Mouse (Mus musculus): Measurements from ENCODE around the gene Mfsd4a. TPM values are rescaled to one million over a fixed set of nuclear protein-coding genes. Genes with fewer than 3 reads are reported as not detected.
A peak's percentile ranks its signal among the peaks of the same experiment; 100 is the strongest.

Mfsd4a gene
- total RNA-seq, 2 experiments from 2014 or later: 0.51 TPM; not detected in 1

- no peak for ATAC-seq (ENCODE audit: poor library complexity, severe bottlenecking)
Observed at GRCm38 (mm10) chr1:132069436-132069835, 1.6 kb upstream of the Mfsd4a start.

DNA sequence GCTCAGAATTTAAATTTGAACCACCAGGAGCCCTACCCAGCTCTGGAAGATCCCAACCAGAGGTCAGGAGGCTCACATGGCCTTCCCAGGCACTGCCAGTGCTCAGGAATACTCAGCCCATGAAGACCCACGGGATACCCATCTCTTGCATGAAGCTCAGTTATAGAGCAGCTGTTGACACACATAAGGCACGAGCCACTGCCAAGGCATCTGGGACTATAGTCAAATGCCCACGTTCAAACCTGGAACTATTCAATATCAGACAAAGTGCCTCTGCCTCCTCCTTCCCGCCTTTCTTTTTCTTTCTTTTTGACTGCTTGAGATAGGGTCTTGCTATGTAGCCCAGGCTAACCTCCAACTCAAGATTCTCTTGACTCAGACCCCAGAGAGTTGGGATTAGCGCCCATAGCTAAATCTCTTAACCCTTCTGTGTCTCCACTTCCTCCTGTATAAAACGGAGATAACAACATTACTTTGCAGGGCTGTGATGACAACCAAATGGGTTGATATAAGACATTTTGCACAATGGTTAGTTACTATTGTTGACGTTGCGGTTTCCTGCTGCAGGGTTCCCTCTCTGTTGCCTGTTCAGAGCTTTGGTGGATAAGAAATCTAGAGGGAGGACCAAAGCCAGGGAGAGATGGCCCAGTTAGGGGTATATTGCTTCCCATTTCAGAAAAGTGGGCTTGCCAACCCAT is 2.2 kb downstream of the Mfsd4a start:
- ATAC-seq (ENCODE audit: poor library complexity, severe bottlenecking): no peak

DNA sequence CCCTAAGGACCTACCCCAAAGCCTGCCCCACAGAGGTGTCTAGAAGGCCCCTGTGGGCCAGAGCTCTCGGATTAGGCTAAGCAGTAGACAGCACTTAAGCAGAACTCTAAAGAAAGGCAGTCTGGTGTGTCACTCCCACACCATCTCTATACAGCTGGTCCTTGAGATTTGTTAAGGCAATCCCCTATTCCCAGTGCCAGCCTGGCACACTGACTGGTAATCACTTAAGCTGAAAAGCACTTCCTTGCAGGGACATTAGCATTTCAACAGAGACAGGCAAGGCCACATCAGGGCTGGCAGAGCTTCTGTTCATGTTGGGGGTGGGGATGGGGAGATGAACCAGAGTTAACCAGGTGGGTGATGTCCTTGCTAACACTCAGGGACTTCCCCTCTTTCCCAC is 2.9 kb downstream of the Mfsd4a start:
- ATAC-seq (ENCODE audit: poor library complexity, severe bottlenecking): no peak

DNA sequence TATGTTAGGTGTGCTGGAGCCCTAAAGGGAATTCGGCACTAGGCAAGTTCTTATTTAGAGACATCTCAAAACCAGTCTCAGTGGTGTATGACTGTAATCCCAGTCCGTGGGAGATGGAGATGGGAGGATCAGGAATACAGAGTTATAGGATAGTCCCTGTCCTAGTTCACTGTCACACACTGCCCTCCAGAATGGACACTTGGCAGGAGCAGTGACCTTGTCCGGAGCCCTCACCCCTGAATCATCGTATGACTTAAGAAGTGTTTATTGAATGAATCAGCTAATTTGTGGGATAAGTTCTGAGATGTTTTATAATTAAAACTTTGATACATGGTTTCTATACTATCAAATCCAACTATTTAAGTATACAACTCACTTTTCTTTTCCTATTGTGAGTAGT is 4.8 kb downstream of the Mfsd4a start:
- ATAC-seq (ENCODE audit: poor library complexity, severe bottlenecking): no peak

GRCm38 (mm10) chr1:132061750-132062541 is 5.9 kb downstream of the Mfsd4a start:
- no peak for ATAC-seq (ENCODE audit: poor library complexity, severe bottlenecking)

DNA sequence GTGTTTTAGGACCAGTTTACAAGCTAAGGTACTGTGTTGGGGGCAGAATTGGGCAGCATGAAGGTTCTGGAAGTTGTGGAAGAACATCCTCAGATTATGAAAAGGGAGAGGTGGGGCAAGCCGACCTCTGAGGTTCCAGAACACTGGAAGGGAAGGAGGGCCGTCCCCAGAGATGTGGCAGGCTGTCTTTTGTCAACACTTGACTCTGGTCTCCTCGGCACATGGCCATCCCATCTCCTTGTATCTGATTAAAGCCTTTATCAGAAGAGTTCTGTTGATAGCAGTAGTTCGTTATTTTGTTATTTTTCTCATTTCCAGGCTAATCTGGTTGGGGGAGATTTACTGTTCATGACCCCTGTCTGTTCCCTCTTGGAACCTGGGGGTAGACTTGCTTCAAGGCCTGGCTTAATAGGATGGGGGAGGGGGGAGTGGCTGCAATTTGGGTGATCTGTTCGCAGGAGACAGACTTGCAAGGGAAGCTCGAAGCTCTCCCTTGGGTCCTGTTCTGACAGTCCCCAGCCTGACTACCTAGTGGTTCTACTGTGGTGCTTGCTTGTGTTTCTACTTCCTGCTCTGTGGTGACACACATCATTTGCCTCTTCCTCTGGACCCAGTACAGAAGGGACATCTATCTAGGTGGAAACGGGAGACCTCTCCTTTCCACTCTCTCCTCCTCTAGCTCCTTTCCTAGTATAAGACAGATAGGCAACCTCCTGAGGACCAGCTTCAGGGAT is 7.7 kb downstream of the Mfsd4a start:
- ATAC-seq (ENCODE audit: poor library complexity, severe bottlenecking): no peak

DNA sequence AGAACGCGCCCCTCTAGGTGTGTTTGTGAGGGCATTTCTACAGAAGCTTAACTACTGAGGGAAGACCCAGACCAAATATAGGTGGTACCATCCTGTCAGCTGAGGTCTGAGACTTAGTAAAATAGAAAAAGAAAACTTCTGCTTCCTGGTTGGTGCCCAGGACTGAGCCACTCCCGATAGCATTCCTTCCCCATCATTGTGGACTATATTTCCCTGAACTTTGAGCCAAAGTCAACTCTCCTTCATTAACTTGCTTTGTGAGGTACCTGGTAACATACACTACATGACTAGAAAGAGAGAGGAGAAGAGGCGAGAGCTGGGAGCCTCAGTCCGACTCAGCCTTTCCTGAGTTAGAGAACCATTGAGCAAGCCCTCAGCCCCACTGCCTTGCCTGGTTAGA is 9.3 kb downstream of the Mfsd4a start:
- no peak for ATAC-seq (ENCODE audit: poor library complexity, severe bottlenecking)

DNA sequence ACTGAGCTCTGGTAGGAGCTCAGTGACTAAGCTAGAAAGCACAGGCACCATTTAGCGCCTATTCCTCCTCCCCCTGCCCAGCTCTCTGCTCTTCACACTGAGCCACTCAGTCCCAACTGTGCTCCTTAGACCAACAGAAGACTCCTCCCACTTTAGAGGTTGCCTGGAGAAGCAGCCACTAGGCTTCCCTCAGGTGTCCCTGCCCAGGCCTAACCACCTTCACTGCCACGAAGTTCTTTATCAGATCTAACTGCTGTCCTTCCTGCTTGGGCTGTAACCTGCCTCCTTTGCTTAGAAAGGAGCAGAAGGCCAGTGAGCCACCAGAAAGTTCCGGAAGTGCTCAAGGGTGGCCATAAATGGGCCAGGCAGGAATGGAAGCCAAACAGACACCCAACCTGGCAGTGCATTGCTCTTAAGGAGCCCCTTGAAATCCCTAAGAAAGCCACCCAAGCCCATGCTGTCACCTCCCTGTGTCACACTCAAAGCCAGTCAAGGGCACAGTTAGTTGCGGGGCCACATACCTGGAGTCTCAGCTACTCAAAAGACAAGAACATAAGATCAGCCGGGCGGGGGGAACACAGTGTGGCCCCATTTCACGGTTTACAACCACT is 12.7 kb downstream of the Mfsd4a start:
- ATAC-seq (ENCODE audit: poor library complexity, severe bottlenecking): no peak

DNA sequence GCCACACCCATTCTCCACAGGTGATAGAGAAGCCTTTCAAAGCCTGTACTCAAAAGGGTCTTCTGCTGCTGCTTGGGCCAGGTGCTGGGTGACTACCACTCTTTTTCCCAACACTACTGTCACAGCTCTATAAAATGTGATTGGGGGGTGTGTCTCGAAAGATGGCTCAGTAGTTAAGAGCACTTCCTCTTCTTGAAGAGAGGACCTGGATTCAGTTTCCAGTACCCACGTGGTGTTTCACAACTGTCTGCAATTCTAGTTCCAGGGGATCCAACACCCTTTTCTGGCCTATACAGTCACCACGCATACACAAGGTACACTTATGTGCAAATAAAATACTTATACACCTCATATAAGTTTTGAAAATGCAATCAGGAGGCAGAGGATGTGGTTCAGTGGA is 13.5 kb downstream of the Mfsd4a start:
- ATAC-seq (ENCODE audit: poor library complexity, severe bottlenecking): peak; percentile 82

GRCm38 (mm10) chr1:132051746-132052145 is 16.1 kb downstream of the Mfsd4a start:
- no peak for ATAC-seq (ENCODE audit: poor library complexity, severe bottlenecking)

- peak; percentile 80 for ATAC-seq (ENCODE audit: poor library complexity, severe bottlenecking)
Observed at GRCm38 (mm10) chr1:132046143-132046735, 21.6 kb downstream of the Mfsd4a start.

GRCm38 (mm10) chr1:132043759-132044158 is 24.1 kb downstream of the Mfsd4a start:
- no peak for ATAC-seq (ENCODE audit: poor library complexity, severe bottlenecking)

DNA sequence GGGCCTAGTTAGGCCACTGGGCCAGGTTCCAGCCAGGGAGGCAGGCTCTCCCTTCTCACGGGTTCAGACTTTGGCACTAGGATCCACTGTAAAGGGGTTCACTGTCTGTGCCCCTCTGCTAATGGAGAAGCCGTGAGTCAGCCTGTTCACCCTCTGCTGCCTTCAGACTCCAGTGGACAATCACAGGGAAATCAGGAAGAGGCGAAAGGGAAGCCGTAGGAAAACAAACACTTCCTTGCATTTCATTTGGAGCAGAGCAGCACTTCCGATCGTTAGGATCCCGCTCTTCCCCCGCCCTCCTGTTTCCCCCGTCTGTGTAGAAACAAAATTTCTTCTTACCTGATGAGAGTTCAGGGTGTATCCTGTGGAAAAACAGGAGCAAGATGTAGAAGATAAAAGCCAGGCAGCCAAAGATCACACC is 27.7 kb downstream of the Mfsd4a start:
- no peak for ATAC-seq (ENCODE audit: poor library complexity, severe bottlenecking)

- ATAC-seq (ENCODE audit: poor library complexity, severe bottlenecking): no peak
Observed at GRCm38 (mm10) chr1:132038753-132039152, 29.1 kb downstream of the Mfsd4a start.

GRCm38 (mm10) chr1:132037746-132038145 is 30.1 kb downstream of the Mfsd4a start:
- no peak for ATAC-seq (ENCODE audit: poor library complexity, severe bottlenecking)

DNA sequence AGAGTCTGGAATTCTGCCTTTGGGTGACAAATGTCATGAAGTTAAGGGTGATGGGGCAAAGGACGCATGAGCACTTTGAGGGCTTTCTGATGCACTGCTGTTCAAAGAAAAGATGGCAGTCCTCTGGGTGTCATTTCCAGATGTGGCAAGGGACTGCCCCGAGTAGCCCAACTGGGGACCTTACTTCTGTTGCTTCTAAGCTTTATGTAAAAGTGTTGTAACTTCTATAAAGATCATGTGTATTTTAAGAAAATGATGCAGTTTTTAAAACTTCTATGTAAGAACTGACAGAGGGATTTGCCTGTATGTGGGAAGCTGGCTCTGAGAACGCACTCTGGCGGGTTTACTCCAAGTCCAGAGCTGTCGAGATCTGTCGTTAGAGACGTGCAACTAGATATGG is 35.7 kb downstream of the Mfsd4a start:
- ATAC-seq (ENCODE audit: poor library complexity, severe bottlenecking): no peak

GRCm38 (mm10) chr1:132030574-132030973 is 37.3 kb downstream of the Mfsd4a start:
- ATAC-seq (ENCODE audit: poor library complexity, severe bottlenecking): no peak

DNA sequence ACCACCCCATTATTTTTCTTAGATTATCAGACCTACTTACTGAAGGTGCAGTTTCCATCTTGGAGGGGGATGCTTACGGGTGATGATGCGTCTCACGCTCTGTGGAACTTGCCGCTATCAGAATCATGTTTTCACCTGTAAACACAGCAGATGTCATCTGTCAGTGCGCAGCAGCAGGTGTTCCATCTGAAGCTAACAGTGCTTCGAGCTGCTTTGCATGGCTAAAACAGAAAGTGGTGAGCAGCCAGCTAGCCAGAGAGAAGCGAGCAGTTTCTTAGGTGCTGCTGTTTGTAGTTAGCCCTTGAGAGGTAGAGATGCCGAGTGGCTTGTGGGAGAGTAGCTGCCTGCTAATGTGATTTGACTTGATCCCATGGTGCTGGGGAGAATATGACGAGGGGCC is 39.4 kb downstream of the Mfsd4a start:
- no peak for ATAC-seq (ENCODE audit: poor library complexity, severe bottlenecking)

DNA sequence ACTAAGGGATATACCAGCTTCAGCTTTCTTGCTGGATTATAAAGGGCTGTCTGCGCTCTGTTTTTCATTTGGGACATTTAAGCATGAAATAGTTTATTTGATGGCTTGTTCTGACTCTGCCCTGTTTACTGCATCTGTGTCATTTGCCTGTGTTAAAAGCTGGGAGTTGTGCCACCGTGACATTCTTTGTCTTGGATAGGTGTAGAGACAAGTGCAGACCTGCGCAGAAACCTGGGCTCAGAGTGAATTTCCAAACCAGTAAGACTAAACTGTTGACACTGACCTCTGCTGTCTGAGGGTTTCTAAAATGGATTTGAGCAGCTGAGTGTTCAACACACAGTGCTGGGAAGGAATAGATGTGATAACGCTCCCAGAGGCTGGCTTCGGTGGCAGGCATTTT is 39.9 kb downstream of the Mfsd4a start:
- no peak for ATAC-seq (ENCODE audit: poor library complexity, severe bottlenecking)

DNA sequence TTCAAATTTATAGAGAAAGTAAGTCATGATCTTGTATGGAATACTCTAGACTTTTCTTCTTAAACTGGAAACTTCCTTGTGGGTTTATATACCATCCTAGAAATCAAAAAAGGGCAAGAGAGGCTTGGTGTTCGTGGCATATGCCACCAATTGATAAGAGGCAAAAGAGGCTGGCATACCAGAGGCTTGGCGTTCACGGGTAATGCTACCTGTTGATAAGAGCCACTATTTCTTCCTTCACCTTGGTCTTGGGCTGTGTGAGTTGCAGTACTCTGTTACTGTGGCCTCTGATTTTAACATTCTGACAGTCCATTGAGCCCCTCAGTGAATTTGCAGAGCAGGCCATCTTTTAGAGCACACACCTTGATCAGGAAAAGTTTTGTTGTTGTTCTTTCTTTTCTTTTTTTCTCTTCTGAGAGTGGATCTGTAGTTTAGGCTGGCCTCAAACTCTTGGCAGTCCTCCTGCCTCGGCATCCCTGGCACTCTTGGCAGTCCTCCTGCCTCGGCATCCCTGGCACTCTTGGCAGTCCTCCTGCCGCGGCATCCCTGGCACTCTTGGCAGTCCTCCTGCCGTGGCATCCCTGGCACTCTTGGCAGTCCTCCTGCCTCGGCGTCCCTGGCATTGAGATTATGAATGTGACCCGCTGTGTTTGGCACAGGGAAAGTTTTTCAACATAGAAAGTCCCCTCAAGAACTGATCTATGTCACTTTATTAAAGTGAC is 40.8 kb downstream of the Mfsd4a start:
- ATAC-seq (ENCODE audit: poor library complexity, severe bottlenecking): 0 out of 2 replicates have a peak, but pooled peaks have one; percentile 38

Data from megakaryocyte, adult 5-6 weeks (primary cell).